Mouse (Mus musculus) kidney, adult 8-10 months (tissue): ENCODE results near the gene Klf15.
A peak's percentile ranks its signal among the peaks of the same experiment; 100 is the strongest.

Experiments
- DNase-seq, 2 experiments: peaks; one replicate each; pipeline ENCODE4 v3.0.0; 2022

Klf15 gene

DNA sequence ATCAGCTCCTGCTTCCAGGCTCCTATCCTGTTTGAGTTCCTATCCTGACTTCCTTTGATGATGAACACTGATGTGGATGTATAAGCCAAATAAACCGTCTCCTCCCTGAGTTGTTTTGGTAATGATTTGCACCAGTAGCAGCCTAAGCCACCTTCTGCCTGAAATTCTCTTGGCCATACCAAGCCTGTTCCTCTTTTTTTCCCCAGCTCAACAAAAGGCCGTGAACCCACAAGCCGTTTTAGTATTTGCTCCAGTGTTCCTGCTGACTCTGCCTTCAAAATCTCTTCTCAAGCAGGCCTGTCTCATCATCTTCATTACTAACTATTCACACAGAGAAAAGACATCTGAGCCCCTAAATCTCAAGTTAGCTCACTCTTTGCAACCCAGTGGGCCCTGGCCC, 31.8 kb downstream of the Klf15 start:
- DNase-seq, result no peak

DNA sequence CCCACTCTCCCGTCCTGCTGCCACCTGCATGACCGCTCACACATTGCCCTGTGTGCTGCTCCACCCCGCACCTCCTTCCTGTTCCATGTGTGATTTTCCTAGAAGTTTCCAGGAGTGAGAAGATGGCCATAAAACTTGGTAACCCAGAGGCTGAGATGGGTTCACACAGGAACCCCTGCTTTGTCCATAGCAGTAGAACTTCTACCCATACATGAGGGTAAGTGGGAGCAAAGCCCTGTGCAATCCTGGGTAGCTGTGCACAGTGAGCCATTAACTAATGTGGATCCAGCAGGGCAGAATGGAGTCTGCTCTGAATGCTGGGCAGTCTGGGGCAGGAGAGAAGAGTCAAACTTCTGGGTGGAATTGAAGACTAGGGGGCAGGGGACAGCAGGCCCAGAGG, 32.2 kb downstream of the Klf15 start:
- no peak for DNase-seq

DNA sequence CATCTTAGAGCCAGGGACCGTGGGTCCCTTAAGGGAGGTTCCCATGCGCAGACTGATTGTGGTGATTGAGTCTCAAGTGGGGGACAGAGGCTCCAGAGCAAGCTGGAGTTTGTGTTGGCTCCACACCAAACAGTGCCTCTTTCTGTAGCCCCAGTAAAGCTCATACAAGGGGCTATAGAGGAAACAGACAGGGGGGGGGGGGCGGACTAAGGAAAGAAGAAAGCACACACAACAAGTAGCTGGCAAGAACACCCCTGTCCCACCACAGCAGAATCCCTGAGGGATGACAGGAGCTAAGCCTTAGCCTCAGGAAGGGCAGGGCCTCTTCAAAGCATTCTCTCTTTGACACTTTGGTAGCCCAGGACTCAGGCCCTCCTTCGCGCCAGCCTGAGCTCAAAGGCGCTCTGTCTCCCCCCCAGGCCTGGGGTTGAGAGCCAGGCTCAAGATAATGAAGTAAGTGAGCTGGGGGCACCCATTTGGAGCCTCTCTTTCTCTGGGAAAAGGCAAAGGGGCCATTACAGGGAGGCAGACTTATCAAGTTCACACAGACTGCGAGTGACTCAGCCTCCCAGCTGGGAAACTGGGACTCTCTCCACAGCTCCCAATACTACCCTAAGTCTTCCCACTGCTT, 33.0 kb downstream of the Klf15 start:
- DNase-seq, result no peak

DNA sequence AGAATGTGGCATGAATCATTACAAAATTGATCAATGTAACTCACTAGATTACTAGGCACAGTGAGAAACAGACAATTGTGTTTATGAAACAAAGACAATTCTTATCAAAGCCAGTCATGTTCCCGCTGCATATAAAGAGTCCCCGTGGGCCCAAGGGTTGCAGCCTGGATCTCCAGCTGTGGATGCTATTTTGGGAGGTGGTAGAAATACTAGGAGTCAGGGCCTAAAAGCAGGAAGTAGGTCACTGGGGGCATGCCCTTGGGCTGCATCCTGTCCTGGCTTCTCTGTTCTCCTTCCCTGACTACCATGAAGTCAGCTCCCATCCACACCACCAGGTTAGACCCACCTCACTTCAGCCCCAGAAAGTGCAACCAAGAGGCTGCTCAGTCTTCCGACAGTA, 33.8 kb downstream of the Klf15 start:
- DNase-seq, result no peak

DNA sequence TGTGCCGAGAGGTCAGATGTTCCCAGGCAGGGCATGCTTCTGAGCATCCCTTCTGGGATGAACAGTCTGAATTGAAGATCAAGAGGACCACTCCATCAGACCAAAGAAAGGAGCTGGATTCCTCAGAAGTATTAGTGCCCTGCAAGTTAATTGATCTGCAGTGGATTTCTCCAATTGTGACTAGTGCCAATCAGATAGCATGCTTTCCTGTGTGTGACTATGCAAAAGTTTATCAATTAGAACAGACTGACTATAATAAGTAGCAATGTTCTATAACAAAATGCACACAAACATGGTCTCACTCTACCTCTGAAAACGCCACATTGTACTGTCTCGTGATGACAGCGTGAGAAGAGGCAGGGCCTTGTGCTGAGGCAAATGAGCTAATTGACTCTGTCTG, 37.1 kb downstream of the Klf15 start:
- DNase-seq, result no peak

DNA sequence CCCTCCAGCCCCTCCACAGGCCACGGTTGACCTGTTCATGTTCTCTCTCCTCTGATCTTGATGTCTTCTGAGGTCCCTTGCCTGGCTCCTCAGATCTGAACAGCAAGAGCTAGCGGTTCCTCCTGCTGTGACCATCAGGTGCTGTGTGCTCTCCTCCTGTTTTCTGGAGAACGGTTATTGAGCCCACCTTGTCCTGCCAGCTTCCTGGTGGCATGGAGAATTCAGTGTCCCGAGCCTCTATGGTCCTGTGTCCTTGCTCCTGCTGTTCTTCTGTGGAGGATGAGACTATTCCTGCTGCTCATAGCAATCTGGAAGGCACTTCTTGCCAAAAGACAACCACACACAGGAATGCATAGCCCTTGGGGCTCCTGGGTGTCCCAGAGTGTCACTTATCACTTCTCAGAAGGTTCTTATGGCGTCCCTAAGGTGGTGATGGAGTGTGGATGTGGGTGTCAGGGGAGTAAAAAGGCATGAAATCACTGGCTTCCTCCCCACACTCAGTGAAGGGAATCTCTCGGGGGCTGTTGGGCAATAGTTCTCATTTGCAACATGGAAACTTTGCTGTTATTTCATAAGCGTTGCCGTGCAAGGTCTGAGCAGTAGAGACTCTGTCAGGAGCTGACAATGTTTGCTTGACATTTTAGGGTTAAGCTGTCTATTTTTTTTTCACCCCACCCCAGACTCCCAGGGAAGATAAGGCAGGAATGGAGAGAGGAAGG, 39.0 kb downstream of the Klf15 start:
- DNase-seq, result no peak

DNA sequence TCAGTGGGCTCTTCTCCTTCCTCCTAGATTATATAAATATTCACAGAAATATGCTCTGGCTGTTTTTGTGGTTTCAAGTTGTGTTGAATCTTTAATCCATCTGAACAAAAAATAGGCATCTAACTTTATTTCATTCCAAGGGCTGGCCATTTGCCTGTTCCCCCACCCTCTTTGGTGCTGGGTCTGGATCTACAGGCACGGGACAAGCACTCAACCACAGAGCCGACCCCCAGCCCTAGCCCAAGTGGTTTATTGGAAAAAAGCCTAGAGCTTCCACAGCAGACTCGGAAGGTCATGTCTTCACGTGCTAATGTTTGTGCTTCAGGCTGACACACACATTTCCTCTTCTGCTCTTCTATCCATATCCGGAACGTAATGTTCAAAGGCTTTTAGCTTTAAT, 43.5 kb downstream of the Klf15 start:
- peak; percentile 74 to 77 for DNase-seq

DNA sequence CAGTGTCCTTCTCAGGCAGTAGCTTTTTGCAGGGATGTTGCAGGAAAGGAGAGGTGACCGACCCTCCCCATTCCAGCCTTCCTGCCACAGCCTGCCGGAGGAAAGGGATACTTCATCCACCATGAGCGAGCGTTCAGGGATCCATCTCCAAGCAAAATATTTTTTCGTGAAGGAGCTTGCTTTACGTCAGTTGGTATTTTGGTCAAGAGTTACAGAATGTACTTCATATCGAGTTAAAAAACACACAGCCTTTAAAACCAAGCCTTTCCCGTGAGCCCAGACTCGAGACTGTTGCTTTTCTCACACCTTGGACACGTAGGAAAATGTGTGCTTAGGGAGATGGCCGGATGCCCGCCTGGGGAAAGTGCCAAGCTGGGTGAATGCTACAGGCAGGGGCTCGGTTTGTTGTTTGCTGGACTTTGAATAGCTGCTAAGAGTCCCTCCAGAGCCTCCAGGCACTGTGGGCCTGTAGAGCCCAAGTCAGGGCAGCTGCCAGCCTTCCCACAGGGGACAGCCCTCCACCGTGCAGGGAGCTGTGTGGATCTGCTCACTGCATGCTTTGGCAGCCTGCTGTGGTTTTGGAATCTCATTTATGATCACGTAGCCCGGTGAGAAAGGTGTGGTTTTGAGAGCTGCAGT, 44.4 kb downstream of the Klf15 start:
- DNase-seq, result peak; percentile 97

DNA sequence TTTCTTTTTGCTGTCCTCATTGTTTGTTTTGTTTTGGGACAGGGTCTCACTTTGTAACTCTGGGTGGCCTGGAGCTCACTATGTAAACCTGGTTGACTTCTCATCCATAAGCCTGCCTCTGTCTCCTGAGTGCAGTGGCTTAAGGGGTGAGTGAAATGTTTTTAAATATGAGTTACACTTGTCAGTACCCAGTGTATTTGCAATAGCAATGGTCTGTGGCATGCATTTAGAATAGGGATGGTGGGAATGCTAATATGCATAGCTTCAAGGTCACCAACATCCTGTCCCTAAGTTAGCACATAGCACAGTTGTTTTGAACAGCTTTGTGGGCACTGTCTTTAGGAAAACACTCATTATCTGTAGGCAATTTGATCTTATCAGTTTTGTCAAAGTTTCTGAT, 45.1 kb downstream of the Klf15 start:
- no peak for DNase-seq

DNA sequence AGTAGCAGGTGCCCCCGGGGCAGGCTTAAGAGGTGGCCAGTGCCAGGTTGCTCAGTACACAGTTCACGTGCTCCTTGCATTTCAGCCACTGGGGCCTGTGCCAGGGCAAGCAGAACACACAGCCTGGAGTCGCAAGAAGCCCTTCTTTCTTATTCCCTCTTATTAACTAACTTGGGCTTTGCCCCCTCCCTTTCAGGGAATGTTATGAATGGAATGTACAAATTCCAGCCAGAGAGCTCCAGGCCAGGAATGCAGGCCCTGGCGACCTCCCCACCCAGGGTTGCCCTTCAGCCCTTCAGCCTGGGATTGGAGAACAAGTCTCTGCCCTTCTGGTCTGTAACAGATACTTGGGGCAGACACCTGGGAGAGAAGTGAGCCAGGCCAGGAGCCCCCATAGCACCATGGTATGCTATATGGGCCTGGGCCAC, 45.8 kb downstream of the Klf15 start:
- peak; percentile 97 to 99 for DNase-seq

DNA sequence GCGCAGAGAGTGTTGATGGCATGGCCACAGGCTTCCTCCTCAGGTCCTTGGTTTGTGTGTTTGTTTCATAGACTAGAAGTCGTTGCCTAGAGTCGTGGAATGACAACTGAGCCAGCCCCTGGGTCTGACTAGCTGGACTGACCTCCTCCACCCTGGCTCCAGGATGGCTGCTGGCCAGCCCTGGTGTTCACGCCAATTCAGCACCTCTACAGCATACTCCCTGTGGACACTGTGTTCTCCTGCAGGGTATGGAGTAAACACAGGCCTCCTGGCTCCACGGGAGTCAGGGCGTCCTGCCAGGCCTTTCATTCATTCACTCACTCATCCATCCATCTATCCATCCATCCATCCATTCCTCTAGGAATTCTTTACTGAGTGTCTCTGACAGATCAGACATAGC, 46.7 kb downstream of the Klf15 start:
- peak; percentile 95 to 96 for DNase-seq

DNA sequence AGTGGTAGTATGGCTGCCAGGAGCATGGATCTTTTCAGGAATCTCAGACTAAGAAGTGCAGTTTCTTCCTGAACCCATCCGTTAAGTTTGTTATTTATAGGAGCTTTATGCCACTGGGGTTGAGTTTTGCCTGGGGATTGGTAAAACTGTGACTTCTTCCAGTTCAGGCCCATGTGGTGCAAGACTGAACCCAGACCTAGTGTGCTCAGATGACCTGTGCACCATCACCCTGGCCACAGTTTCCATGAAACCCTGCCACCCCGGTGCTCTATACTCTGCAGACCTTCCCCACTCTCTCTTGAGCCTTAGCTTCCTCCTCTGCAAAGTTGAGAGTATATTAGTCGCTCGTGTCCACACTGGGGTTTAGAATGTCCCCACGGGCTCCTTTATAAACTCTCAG, 50.0 kb downstream of the Klf15 start:
- DNase-seq, result no peak

DNA sequence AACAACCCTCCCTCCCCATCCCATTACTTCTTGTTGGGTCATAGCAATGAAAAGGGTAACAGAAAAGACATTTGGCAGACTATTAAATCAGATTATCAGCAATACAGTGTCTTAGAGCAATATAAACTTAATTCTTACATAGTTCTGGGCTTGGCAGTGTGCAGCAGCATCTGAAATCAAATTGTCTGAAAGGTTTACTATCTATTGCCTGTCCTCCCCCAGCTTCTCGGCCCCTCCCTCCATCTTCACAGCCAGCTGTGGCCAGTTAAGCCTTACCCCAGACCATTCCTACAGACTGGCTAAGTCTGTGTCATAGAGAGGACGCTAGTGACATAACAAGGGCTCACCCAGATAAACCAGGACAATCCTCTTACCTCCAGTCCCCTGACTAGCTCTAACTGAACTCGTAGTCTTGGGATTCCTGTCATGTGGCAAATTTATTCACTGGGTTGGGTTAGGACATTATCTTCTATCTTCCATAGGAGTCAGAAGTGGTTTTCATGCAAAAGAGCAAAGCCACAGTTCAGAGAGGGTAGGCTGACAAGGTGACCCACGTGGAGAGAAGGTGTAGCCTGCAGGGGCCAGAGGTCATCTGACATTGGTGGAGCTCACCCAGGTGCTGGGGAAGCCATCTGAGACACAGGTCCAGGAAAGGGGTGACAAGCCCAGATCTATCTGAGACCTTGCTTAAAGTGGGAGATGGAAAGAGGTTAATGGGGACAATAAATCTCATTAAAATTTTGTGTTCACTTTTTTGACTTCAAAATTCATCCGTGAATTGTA, 50.9 kb downstream of the Klf15 start:
- DNase-seq, result no peak

DNA sequence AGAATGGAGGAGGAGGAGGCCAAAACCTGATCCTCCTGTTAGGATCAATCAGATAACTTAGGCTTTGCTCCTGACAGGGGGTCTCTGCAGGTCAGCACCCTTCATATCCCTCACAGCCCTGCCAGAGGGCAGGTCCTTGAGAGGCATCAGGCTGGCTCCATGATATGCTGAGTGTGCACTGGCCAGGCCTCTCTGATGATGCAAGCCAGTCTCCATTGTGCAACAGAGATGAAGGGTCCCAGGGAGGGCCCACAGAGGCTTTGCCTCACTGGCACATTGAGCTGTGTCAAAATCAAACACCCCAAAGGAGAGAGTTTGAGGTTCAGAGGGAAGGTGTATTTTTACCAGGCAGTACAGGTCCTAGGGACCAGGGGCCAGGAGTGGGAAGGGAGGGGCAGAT, 52.0 kb downstream of the Klf15 start:
- DNase-seq, result no peak

DNA sequence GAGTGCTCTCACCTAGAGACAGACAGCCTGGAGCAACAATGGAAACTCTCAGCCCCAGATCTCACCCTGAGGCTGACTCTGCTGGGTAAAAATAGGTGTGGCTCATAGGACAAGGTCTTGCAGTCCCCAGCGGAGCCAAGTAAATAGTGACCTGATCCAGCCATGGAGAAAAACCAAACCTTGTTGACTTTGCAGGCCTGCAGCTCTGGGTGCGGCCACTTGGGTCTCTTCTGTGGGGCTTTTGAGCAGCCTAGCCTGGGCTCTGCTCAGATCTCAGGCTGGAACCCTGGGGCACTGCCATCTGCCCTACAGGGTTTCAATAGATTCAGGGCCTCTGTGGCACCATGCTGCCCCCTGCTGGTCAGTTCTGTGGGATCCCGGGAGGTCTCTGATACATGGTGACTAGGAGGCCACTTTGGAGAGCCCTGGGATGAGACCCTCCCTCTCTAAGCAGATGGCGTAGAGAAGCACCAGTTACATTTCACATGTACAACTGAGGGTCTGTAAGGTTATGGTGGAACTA, 52.6 kb downstream of the Klf15 start:
- DNase-seq, result peak; percentile 82 to 95

DNA sequence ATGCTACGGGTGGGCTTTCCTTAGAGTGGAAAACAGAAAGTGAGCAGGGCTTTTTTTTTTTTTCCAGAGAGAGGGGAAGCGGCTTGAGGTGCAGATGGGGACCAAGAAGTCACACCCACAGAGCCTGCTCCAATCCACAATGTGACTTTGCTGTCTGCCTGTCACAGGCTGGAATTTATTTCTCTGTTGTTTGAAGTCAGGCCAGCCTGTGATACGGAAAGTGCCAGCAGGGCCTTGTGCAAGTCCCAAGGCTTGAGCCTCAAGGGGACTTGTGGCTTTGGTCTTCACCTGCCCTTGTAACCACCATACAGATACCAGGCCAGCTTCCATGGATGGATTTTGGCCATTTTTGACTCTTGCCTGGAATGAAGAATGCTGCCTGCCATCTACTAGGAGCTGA, 56.5 kb downstream of the Klf15 start:
- DNase-seq, result no peak

DNA sequence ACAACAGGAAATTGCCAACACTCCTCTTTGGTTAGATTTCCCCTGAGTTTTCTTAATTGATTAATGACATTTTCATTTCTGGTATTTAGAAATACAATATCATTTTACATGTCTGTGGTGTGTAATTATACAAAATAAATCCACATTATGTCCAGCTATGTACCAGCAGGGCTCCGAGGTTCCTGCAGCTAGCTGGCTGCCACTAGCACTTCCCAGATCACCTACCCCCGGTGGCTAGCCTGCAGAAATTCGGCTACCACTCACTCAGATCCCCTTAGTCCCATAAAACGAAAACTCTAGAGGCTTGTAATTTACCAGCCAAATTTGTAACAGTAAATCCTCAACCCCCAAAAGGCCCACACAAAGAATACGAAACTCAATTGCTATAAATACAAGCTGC, 57.0 kb downstream of the Klf15 start:
- DNase-seq, result no peak
